Mouse (Mus musculus) embryonic stem cell, embryonic (primary cell): ENCODE data around the gene Lifr.

Experiments used
- CTCF ChIA-PET, 4 experiments: fragments of 300-600 bp in 2 of 4; fragments of 350-600 bp in 2 of 4; sonication (Branson Sonifier 250); formaldehyde crosslinking; loops; one replicate each; lab custom pipeline; 2022; ENCODE audit warnings: inconsistent platforms in 2 of 4; lab: Charles Lee
- POLR2A ChIA-PET, 4 experiments: fragments of 300-600 bp in 2 of 4; fragments of 350-600 bp in 2 of 4; sonication (Branson Sonifier 250); formaldehyde crosslinking; loops; one replicate each; lab custom pipeline; 2022; ENCODE audit warnings: antibody characterized with exemption in 4 of 4, inconsistent platforms in 1 of 4; lab: Charles Lee

Lifr gene

GRCm38 (mm10) chr15:7073269-7073668 lies 17.1 kb upstream of the Lifr start:
- CTCF ChIA-PET = no interaction called here
- POLR2A ChIA-PET = no interaction called here

GRCm38 (mm10) chr15:7075185-7075584 lies 15.2 kb upstream of the Lifr start:
- POLR2A ChIA-PET = no interaction called here
- CTCF ChIA-PET = no interaction called here

DNA sequence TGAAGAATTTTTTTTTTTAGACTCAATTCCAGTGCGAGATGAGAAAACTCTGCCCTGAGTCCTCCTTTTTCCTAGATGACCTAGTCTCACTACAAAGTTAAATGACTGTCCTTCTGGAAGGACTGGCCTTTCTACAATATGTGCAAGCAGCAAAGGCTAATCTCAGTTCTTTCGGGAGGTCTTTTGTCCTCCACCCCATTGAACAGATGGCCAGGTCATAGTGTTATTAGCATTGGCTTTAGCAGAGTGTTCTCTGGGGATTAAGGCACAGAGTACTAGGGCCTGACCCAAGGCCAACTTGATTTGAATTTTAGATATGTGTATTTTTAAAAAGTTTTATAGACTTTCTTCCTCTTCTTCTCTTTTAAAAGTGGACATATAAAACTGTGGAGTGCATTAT lies 12.1 kb upstream of the Lifr start:
- POLR2A ChIA-PET = no interaction called here
- CTCF ChIA-PET = no interaction called here

- ChIA-PET CTCF (interaction anchor here in 1 of 4 experiments (0.7 kb wide), 2 partner anchors 135 to 158 kb away, joined by 3 to 8 read pairs; no protein-coding TSS in a partner anchor), POLR2A (interaction anchor here in 3 of 4 experiments (0.5 to 5.1 kb wide), 8 partner anchors 12 to 57 kb away, joined by 3 to 38 read pairs (median 4); no protein-coding TSS in a partner anchor)
Measured at GRCm38 (mm10) chr15:7079631-7080337, 10.6 kb upstream of the Lifr start.

DNA sequence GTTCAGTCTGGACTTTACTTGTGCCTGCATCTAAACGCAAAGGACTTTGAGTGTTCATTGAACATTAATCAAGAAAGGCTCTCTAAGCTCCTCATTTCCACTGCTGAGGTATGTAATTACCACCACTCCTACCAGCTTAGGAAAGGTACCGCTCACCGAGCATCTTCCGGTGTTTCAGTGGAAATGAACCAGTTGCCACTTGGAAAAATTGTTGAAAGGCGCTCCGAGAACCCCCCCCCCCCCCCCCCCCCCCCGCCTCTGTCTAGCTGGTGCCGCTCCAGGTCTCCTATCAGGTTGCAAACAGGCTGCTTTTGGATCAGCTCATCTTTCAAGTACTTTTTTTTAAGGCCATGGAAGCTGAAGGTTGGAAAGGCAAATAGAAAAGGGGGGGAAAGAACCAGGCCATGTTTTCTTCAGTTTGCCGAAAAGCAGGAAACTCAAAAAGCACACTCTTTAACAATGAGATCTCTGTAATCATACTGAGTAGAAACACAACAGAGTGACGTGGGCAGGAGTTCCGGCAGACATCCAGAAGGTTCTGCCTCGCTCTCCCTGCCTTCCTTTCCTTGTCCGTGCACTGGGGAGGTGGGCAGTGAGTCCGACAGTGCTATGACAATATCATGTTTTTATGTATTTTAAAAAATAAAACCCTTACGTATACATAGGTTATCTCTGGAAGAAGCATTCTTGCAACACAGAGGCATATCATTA lies 9.3 kb upstream of the Lifr start:
- ChIA-PET CTCF (interaction anchor here in 2 of 4 experiments (0.6 kb wide), 2 partner anchors 48 to 199 kb away, joined by 3 read pairs; no protein-coding TSS in a partner anchor), POLR2A (interaction anchor here (0.6 to 5.1 kb wide), 13 partner anchors 10 to 1365 kb away, joined by 3 to 38 read pairs (median 4); no protein-coding TSS in a partner anchor)

GRCm38 (mm10) chr15:7081795-7082194 lies 8.6 kb upstream of the Lifr start:
- CTCF ChIA-PET = no interaction called here
- POLR2A ChIA-PET = interaction anchor here (0.6 to 5.1 kb wide), 15 partner anchors 8 to 1364 kb away, joined by 3 to 38 read pairs (median 4); partner anchors contain the start of gene Lifr (in 1 of the 4)

DNA sequence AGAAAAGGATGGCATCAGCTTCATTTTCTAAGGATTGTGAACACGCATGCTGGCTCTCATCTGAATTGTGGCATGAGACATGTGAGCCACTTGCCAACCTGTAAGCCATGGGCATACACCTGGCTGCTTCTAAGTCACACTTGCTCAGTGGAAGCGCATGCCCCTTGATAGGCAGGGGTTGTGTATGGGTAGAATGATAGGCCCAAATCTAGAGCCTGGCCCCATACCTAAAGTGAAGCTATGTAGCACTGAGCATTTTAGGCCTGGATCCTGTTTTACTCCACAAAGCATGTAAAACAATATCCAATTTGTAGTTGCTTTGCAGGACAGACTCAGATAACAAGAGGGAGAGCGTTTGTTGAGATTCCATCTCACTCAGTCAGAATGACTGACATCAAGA lies 7.5 kb upstream of the Lifr start:
- POLR2A ChIA-PET = interaction anchor here in 3 of 4 experiments (1.1 to 5.1 kb wide), 5 partner anchors 7 to 32 kb away, joined by 3 to 29 read pairs (median 4); partner anchors contain the start of gene Lifr (in 1 of the 3)
- CTCF ChIA-PET = no interaction called here

GRCm38 (mm10) chr15:7084780-7085497 lies 5.5 kb upstream of the Lifr start:
- ChIA-PET CTCF (interaction anchor here in 1 of 4 experiments (0.9 kb wide), 1 partner anchor 31 kb away, joined by 3 read pairs; no protein-coding TSS in a partner anchor), POLR2A (interaction anchor here in 3 of 4 experiments (0.7 to 2.5 kb wide), 4 partner anchors 30 to 44 kb away, joined by 3 to 16 read pairs (median 4); no protein-coding TSS in a partner anchor)

DNA sequence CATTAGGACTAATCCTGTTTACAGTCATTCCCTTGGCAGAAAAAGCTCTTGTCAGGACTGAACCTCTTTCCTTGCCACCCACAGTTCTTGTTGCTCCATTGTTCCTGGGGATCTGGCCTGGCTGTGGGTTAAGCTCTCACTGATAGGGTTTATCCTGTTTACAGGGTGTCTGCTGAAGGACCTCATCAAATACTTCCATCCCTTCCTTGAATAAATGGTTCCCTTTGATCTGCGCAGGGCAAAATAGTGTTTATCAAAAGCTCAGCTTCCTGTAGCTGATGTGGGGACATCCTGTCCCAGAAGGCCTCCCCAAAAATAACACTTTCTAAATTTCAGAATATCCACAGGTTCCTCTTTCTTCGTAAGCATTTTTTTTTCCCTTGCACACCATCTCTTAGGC lies 1.7 kb upstream of the Lifr start:
- CTCF ChIA-PET = no interaction called here
- POLR2A ChIA-PET = interaction anchor here in 2 of 4 experiments (1.0 to 5.1 kb wide), 5 partner anchors 12 to 79 kb away, joined by 3 to 21 read pairs (median 3); no protein-coding TSS in a partner anchor

DNA sequence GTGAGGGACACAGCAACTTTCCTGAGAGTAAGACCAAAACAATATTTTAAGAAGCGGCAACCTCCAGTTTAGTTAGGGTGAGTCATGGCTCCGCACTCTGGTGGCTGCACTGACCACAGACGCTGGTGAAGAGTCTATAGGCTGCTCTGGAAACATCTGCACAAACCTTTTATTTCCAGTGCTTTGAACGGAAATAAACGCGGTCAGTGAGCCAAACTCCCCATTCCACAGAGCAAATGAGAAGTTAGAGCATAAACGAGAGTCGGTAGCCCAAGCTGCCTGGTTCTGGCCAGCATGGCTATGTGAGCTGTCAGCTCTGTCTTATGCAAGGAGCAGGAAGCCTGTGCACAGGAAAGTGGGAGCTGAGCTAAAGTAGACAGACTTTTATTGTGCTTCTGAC lies 1.9 kb downstream of the Lifr start:
- CTCF ChIA-PET = no interaction called here
- POLR2A ChIA-PET = interaction anchor here in 3 of 4 experiments (0.6 to 2.6 kb wide), 9 partner anchors 10 to 463 kb away, joined by 3 to 9 read pairs (median 4); no protein-coding TSS in a partner anchor

- ChIA-PET POLR2A (interaction anchor here in 1 of 4 experiments (3.9 kb wide), 1 partner anchor 17 kb away, joined by 15 read pairs; no protein-coding TSS in a partner anchor), CTCF (no interaction called here)
Measured at GRCm38 (mm10) chr15:7099406-7099805, 9.0 kb downstream of the Lifr start.

DNA sequence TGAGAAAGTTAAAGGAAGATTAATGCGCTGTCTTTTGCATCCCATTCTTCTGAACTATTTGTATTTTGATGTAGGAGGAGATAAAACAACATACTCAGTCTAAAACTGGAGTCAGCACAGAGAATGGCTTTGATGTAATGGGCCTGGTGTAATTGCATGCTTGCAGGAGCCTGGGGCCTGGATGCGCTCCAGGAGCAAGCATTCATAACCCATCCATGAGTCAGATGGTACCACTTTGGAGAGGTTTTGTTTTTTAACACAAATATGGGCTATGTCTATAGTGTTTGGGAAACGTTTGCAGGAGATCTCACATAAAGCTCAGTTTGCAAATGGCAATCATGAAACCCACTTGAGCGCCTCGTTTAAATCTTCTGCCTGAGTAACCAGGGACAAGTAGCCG lies 9.8 kb downstream of the Lifr start:
- CTCF ChIA-PET = no interaction called here
- POLR2A ChIA-PET = no interaction called here

DNA sequence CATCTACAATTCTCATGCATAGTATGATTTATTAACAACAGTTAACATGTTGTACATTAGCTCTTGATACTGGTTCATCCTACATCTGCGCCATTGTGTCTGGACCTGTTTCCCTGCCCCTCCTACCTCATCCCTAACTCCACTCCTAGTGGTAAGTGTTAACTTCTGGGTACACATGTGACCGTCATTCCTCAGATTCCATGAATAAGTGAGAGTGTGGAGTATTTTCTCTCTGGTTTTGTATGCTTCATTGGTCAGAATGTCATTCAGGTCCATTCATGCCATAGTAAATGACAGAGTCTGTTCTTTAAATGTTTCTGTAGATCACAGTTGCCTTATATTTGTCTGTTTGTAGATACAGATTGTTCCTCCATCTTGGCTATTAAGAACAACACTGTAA lies 12.6 kb downstream of the Lifr start:
- CTCF ChIA-PET = no interaction called here
- POLR2A ChIA-PET = interaction anchor here in 1 of 4 experiments (0.7 to 1.7 kb wide), 3 partner anchors 9 to 27 kb away, joined by 3 to 11 read pairs (median 5); no protein-coding TSS in a partner anchor

DNA sequence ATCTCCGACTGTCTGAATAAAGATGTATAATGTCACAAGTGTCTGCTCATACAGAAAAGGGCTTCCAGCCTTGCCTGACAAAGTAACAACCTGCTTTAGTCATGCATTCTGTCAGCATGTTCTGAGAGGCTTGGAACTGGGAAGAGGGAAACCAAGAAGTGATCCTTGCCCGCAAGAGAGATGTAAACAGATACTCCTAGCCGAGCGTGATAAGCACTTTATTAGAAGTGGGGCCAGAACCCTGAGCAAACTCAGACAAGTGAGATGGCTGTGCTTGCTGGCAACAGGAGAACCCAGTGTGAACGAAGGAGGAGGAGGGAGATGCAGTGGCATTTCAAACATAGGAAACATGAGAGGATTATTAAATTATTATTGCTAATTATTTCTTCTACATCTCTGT lies 14.8 kb downstream of the Lifr start:
- CTCF ChIA-PET = no interaction called here
- POLR2A ChIA-PET = no interaction called here

DNA sequence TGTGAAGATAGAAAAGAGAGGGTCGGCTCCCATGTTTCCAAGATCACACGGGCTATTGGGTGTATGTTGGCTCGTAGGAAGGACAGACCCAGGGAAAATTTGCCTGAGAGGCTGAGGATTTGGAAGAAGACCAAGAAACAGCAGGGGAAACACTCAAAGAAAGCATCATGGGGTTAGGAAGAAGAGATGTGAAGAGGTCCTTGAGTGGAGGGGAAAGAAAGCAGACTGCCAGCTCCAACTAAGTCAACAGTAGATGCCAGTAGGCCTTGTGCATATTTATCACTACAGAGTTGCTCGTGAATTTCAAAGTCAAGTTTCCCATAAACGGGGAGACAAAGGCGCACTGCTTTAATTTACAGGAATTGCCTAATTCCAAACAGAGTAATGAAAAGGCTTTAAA lies 17.7 kb downstream of the Lifr start:
- POLR2A ChIA-PET = interaction anchor here in 2 of 4 experiments (0.9 to 3.0 kb wide), 8 partner anchors 8 to 362 kb away, joined by 3 to 15 read pairs (median 4); no protein-coding TSS in a partner anchor
- CTCF ChIA-PET = interaction anchor here in 1 of 4 experiments (0.5 kb wide), 1 partner anchor 25 kb away, joined by 4 read pairs; no protein-coding TSS in a partner anchor

GRCm38 (mm10) chr15:7112227-7112907 lies 22.0 kb downstream of the Lifr start:
- CTCF ChIA-PET = interaction anchor here in 1 of 4 experiments (1.3 kb wide), 1 partner anchor 202 kb away, joined by 4 read pairs; no protein-coding TSS in a partner anchor

GRCm38 (mm10) chr15:7113906-7114305 lies 23.5 kb downstream of the Lifr start:
- CTCF ChIA-PET = interaction anchor here in 1 of 4 experiments (1.2 kb wide), 1 partner anchor 204 kb away, joined by 3 read pairs; no protein-coding TSS in a partner anchor
- POLR2A ChIA-PET = interaction anchor here in 3 of 4 experiments (0.7 to 10.8 kb wide), 7 partner anchors 10 to 56 kb away, joined by 3 to 188 read pairs (median 11); no protein-coding TSS in a partner anchor

More at GRCm38 (mm10) chr15:7112227-7112907, 22.0 kb downstream of the Lifr start:
- POLR2A ChIA-PET = interaction anchor here in 2 of 4 experiments (0.6 to 10.8 kb wide), 12 partner anchors 10 to 139 kb away, joined by 3 to 188 read pairs (median 4); partner anchors contain the start of gene Lifr (in 1 of the 2)
